9 mouse cellular contexts compared by ENCODE assay signal in the genomic region with DNA sequence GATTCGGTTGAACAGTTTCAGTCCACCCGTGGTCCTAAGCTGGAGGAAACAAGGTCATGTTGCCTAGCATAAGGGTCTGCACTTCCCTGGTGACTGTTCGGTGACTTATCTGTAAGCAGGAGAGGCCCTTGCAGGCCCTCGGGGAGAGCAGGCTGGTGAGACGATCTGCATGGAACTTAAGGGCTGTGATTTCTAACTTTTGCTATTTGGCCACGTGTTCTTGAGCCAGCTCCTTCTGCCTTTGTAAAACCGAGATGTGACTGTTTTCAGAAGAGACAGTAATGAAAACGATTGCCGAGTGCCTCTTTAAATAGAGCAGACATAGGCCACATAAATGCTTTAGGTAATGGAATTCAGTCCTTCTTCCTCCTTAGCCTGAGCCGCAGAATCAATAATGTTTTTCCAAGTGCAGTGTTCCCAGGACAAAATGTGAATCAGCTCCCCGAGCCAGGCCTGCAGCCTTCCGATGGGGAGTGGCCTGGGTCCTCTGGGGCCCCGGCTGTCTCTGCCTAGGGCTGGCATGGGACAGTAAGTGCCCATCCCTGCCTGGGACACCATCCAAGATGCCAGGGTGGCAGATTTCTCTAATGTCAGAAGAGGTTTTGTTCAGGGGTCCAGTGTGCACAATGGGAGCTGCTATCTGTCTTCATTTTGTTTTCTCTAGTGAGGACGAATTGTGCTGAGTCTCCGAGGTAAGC. TPM values are rescaled to one million over a fixed set of nuclear protein-coding genes. Genes with fewer than 3 reads are reported as not detected.
DNase-seq lines count a peak whose midpoint lies in the region; ATAC-seq and TF ChIP-seq lines count a peak whose summit lies in the region.
"Had no signal": no experiment of that assay in that cellular context is flagged by ENCODE, and none has a peak within 500 bp of the region (broad histone marks: within the 10 kb centered on the region; RNA-seq: fewer than 3 reads in every experiment).

No protein-coding gene starts in this region.

- peak overlapping the region; percentile 85 for H3K27ac ChIP-seq in embryonic facial prominence, embryonic 15.5 days (replicated peaks)
- H3K27ac ChIP-seq in limb, embryonic 14.5 days (replicated peaks; ENCODE audit: low read depth, low read length): peak overlapping the region; percentile 68

- 0 out of 2 replicates have a peak, but pooled peaks have one; percentile 24 for ATAC-seq in frontal cortex, adult (ENCODE audit: low TSS enrichment)
- ATAC-seq in embryonic facial prominence, embryonic 15.5 days (ENCODE audit: insufficient number of reproducible peaks, low FRiP score, low TSS enrichment, low read depth): no peak
- ATAC-seq in limb, embryonic 14.5 days (ENCODE audit: low FRiP score, low read depth): no peak

- no peaks in the 10 kb centered on the region for H3K9me3 ChIP-seq in embryonic facial prominence, embryonic 15.5 days (replicated peaks)
- H3K9me3 ChIP-seq in limb, embryonic 14.5 days (ENCODE audit: control insufficient read depth, low read length): no peaks in the 10 kb centered on the region

- no peak overlapping the region for H3K4me3 ChIP-seq in embryonic facial prominence, embryonic 15.5 days (replicated peaks)
- no peak overlapping the region for H3K4me3 ChIP-seq in limb, embryonic 14.5 days (replicated peaks; ENCODE audit: low read length)
- H3K4me3 ChIP-seq: erythroblast, embryonic 14.5 days had no signal

- no peaks in the 10 kb centered on the region for H3K27me3 ChIP-seq in embryonic facial prominence, embryonic 15.5 days
- no peaks in the 10 kb centered on the region for H3K27me3 ChIP-seq in limb, embryonic 14.5 days (ENCODE audit: control insufficient read depth, insufficient read depth, low read length)

- 20% methylated on average over 15 of the region's 15 CpGs for WGBS in embryonic facial prominence, embryonic 15.5 days
- 34% methylated on average over 15 of the region's 15 CpGs for WGBS in limb, embryonic 14.5 days

- H3K4me2 ChIP-seq in embryonic facial prominence, embryonic 15.5 days (replicated peaks): no peak overlapping the region
- H3K4me2 ChIP-seq in limb, embryonic 14.5 days (replicated peaks; ENCODE audit: low read depth, low read length, severe bottlenecking): no peak overlapping the region; the same call in 1 of the 2 replicates

- no peak for DNase-seq in frontal cortex, postnatal 36 days (ENCODE audit: low spot score in 2 of 2)
- DNase-seq in 3134 (ENCODE audit: extremely low read depth, insufficient read length, low spot score): peak; percentile 38
- DNase-seq in limb, embryonic 14.5 days (ENCODE audit: low spot score): no peak
- DNase-seq in spleen, postnatal 36 days (ENCODE audit: low spot score in 2 of 2): no peak
- DNase-seq in gastrocnemius, postnatal 10 days: no peak
- DNase-seq in liver: no peak

- no peak overlapping the region for H3K9ac ChIP-seq in embryonic facial prominence, embryonic 15.5 days
- no peak overlapping the region; the same call in 1 of the 2 replicates for H3K9ac ChIP-seq in limb, embryonic 14.5 days (ENCODE audit: low read depth, low read length, severe bottlenecking)

- no peaks in the 10 kb centered on the region for H3K36me3 ChIP-seq in embryonic facial prominence, embryonic 15.5 days
- no peaks in the 10 kb centered on the region for H3K36me3 ChIP-seq in limb, embryonic 14.5 days (ENCODE audit: control insufficient read depth, insufficient read depth, low read length)

- peaks cover 68% of the 10 kb centered on the region for H3K4me1 ChIP-seq in embryonic facial prominence, embryonic 15.5 days
- peaks cover 50% of the 10 kb centered on the region for H3K4me1 ChIP-seq in limb, embryonic 14.5 days (ENCODE audit: control insufficient read depth, insufficient read depth, low read length)

- no peak for TF ChIP-seq POLR2A in limb, embryonic 14.5 days (IDR thresholded peaks at IDR 0.05; ENCODE audit: borderline replicate concordance, extremely low read depth, insufficient read depth, insufficient read length)

RNA-seq across cellular contexts. Expression of a gene that starts 34.8 kb away (rescaled TPM):
- polyA plus RNA-seq in embryonic facial prominence, embryonic 15.5 days (2015; fragmentation: Nextera tagmentation; extraction: Ambion mirVana): 141 and 147 TPM in 2 replicates
- polyA plus RNA-seq in limb, embryonic 14.5 days (2012; rRNA removed): 78.2 and 101 TPM in 2 replicates
- 157 and 166 TPM in 2 replicates for polyA plus RNA-seq in limb, embryonic 14.5 days (2014; fragmentation: Nextera tagmentation; extraction: Ambion mirVana)
- total RNA-seq in gastrocnemius, postnatal 10 days (2021): 10 to 100 TPM; 37.9 to 41.8 TPM
